Mouse (Mus musculus) layer of hippocampus, adult 8-10 months (tissue): ENCODE results near the gene Tcl1b3. TPM values are rescaled to one million over a fixed set of nuclear protein-coding genes. Genes with fewer than 3 reads are reported as not detected.
A peak's percentile ranks its signal among the peaks of the same experiment; 100 is the strongest.
"Not testable (repeated sequence)": the region's sequence is repeated elsewhere in the genome, so short reads cannot be mapped to it uniquely, and the experiment has no call there.

Experiments used
- DNase-seq, 2 experiments: peaks; one replicate each; pipeline ENCODE4 v3.0.0; 2022; ENCODE audit warnings: low spot score in 2 of 2
- total RNA-seq, 4 experiments: library from RNA; stranded (reverse); gene quantifications; 2 replicates each; pipeline ENCODE4 v1.2.4; 2022

Tcl1b3 gene
- total RNA-seq: not detected

- not testable (repeated sequence) for DNase-seq
Observed at GRCm38 (mm10) chr12:105190743-105191142, at the start of gene Tcl1b3. Gene Tcl1b3, plus strand, starts transcription at chr12:105191043.

DNA sequence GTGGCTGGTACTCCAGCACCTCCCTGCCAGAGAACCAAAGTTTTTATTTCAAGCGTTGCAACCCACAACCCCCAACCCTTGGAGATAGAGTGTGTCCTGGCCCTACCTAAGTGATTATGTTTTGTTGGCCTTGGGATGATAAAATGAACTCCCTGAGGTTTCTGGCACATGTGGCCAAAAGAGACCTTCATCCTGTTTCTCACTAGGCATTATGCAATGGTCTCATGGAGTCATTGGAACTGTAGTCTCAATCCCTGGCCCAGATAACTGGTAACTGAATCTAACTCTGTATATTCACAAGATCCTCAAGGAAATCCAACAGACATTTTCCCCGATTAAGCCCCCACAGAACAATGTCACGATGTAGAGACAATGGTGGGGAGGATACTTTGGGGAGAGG, 47.7 kb upstream of the Tcl1b3 start:
- no peak for DNase-seq

DNA sequence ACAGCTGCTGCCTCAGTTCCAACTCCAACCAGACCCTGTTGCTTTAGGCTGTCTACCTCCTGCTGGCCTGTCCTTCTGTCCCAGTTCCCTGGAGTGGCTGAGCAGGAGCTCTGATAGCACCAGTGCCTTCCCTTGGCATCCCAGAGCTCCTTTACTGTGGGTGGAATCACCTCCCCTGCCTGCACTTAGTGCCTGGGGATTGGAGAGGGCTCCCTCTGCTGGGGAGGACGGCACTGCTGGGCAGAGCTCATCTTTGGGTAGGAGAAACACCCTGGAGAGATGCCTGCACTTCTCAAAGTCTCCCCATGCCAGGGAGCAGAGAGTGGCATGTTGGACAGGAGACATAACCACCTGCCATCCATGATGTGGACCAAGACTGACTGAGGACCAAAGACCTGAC, 45.9 kb upstream of the Tcl1b3 start:
- DNase-seq: not testable (repeated sequence)

GRCm38 (mm10) chr12:105145714-105146113, 45.1 kb upstream of the Tcl1b3 start, which contains the start of gene Tcl1b2:
Gene Tcl1b2, plus strand, starts transcription at chr12:105146014.
- DNase-seq: no peak

DNA sequence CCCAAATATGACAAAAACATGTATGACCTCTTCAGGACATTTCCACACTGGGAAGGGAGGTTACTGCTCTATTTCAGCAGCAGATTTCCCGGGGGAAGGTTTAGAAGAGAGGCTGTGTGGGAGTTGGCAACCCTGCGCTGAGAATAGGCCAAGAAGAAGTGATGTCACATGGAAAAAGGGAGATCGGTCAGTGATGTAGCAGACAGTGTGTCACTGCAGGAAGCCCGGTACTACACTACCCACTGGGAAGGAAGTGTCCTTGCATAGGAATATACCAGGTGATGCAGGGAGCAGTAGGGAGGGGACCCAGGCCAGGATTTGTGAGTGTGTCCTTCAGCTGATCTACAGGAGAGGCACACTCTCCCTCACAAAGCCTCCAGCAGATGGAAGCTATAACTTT, 35.6 kb upstream of the Tcl1b3 start:
- peak in 1 of 2 experiments; percentile 5 for DNase-seq

GRCm38 (mm10) chr12:105158842-105159241, 32.0 kb upstream of the Tcl1b3 start:
- DNase-seq: no peak

GRCm38 (mm10) chr12:105159390-105159789, 31.5 kb upstream of the Tcl1b3 start, which contains the start of gene Tcl1b1:
Gene Tcl1b1, plus strand, starts transcription at chr12:105159690.
- DNase-seq: no peak

- DNase-seq: no peak
Observed at GRCm38 (mm10) chr12:105166734-105167133, 24.1 kb upstream of the Tcl1b3 start.

- DNase-seq: no peak
Observed at GRCm38 (mm10) chr12:105173366-105173765, 17.5 kb upstream of the Tcl1b3 start.

DNA sequence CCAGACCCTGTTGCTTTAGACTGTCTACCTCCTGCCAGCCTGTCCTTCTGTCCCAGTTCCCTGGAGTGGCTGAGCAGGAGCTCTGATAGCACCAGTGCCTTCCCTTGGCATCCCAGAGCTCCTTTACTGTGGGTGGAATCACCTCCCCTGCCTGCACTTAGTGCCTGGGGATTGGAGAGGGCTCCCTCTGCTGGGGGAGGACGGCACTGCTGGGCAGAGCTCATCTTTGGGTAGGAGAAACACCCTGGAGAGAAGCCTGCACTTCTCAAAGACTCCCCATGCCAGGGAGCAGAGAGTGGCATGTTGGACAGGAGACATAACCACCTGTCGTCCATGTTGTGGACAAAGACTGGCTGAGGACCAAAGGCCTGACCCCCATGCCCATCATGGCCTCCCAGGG, 16.5 kb upstream of the Tcl1b3 start:
- DNase-seq: peak in 1 of 2 experiments; percentile 48

DNA sequence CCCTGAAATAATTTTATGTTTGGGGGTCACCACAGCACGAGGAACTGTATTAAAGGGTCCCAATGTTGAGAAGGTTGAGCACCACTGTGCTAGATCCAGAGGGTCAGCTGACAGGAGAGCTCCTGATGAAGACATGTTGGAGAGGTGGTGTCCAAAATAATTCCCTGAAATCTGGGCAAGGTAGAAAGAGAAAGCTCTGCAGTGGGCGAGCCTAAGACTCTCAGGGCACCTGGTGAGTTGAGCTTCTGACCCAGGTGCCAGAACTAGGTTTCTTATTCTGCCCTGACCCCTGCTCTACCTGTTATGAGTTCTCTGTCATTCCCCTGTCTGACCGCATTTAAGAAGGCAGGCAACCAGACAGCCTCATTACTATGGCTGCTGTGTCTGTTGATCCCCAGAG, 14.8 kb upstream of the Tcl1b3 start, which contains the start of gene Tcl1b5:
Gene Tcl1b5 (plus strand): TSS at position 301 of the 400 bp plus-strand sequence.
- not testable (repeated sequence) for DNase-seq

DNA sequence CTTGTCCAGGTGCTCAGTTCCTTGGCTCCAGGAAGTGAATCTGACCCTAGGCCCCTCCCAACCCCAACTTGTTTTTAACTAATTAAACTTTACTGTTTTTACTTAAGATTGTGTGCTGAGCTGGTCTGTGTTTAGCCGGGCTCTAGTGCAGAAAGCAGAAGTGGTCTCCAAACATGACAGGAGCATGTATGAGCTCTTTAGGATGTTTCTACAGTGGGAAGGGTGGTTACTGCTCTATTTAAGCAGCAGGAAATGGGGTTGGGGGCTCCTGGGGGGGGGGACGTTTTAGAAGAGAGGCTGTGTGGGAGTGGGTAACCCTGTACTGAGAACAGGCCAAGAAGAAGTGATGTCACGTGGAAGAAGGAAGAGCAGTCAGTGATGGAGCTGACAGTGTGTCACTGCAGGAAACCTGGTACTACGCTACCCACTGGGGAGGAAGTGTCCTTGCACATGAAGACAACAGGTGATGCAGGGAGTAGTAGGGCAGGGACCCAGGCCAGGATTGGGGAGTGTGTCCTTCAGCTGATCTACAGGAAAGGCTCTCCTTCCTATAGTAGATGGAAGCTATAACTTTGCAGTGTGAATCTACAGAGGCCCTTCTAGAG, 9.7 kb upstream of the Tcl1b3 start:
- not testable (repeated sequence) for DNase-seq

DNA sequence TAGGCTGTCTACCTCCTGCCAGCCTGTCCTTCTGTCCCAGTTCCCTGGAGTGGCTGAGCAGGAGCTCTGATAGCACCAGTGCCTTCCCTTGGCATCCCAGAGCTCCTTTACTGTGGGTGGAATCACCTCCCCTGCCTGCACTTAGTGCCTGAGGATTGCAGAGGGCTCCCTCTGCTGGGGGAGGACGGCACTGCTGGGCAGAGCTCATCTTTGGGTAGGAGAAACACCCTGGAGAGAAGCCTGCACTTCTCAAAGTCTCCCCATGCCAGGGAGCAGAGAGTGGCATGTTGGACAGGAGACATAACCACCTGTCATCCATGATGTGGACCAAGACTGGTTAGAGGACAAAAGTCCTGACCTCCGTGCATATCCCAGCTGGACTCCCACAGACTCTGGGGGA, 1.9 kb upstream of the Tcl1b3 start:
- DNase-seq: not testable (repeated sequence)

- DNase-seq: not testable (repeated sequence)
Observed at GRCm38 (mm10) chr12:105199684-105200497, 9.0 kb downstream of the Tcl1b3 start.

DNA sequence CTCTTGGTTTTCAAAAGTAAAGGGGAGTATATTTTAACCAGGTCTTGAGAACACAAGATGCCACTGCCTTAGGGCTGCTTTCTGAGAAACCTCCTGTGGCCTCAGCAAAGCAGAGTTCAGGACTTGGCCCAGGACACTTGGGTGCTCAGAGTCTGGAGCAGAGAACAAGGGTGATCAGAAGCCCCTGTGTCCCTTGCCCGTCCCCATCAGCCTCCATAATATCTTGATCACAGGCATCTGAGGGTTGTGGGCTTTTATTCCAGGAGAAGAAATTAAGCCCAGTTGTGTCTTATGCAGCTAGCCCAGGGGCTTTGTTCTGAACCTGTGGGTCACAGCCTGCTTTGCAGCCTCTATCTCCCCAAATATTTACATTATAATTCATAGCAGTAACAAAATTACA, 10.8 kb downstream of the Tcl1b3 start, which contains the start of gene Tcl1b4:
Gene Tcl1b4 (plus strand): TSS at position 301 of the 400 bp plus-strand sequence.
- DNase-seq: not testable (repeated sequence)

GRCm38 (mm10) chr12:105207071-105207470, 16.2 kb downstream of the Tcl1b3 start:
- no peak for DNase-seq

DNA sequence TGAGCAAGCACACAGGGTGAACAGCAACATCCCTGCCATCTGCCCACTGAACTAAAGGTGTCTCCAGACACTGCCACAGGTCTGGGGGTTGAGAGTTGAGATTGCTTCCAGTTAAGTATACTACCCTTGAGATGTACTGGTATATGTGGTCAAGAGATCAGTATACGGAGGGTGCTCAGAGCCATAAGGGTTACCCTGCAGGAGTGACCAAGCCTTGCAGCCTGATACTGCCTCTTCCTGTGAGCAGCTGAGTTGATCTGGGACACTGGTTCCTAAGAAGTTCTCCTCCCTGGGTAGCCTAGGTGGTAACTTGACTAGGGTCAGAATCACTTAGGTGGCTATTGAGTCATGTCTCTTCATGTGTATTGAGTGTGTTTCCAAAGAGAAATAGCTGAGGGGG, 17.6 kb downstream of the Tcl1b3 start:
- no peak for DNase-seq

DNA sequence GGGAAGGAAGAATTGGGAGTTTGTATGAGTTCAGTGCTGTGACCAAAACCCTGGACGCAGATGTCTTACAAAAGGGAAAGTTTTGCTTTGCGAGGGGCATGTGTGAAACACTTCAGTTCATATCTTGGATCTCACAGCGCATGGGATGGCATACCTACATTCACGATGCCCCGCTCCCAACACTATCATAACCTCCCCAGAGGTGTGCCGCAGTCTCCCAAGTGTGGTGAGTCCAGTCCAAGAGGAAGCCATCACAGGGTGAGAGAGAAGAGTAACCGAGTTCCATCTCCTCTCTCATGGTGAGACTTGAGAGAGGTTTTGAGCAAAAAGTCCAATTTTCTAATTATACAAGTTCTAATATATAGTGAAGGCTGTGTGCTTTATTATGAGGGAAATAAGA, 18.4 kb downstream of the Tcl1b3 start:
- DNase-seq: no peak

- DNase-seq: no peak
Observed at GRCm38 (mm10) chr12:105217101-105217760, 26.4 kb downstream of the Tcl1b3 start.

- DNase-seq: no peak
Observed at GRCm38 (mm10) chr12:105222601-105223319, 31.9 kb downstream of the Tcl1b3 start, which contains the start of gene Tcl1. Gene Tcl1, minus strand, starts transcription at chr12:105222793.
